Mouse (Mus musculus) kidney, adult 2 months (tissue): Measurements from ENCODE around the gene Ern2.

ENCODE experiments used
- CTCF ChIP-seq: fragments of 200-500 bp; conservative IDR thresholded peaks from 2 replicates; pipeline ENCODE4 v1.5.1; 2011; ENCODE audit warnings: low read depth, mild to moderate bottlenecking, control low read depth, low read length, moderate library complexity, mixed read lengths; ENCODE audit not compliant: insufficient read depth, insufficient read length
- POLR2A ChIP-seq: fragments of 200-500 bp; IDR thresholded peaks from one replicate; pipeline ENCODE4 v1.6.1; 2011; ENCODE audit warnings: low read depth, low read length, control low read depth

GRCm38 (mm10) chr7:122171613-122172012 lies 14.4 kb downstream of the Ern2 start:
- TF ChIP-seq CTCF (no peak), POLR2A (no peak)
